Mouse (Mus musculus): ENCODE results near the gene Klrb1. TPM values are rescaled to one million over a fixed set of nuclear protein-coding genes. Genes with fewer than 3 reads are reported as not detected.

The Klrb1 gene
- total RNA-seq (2023), result 0.80 TPM

DNA sequence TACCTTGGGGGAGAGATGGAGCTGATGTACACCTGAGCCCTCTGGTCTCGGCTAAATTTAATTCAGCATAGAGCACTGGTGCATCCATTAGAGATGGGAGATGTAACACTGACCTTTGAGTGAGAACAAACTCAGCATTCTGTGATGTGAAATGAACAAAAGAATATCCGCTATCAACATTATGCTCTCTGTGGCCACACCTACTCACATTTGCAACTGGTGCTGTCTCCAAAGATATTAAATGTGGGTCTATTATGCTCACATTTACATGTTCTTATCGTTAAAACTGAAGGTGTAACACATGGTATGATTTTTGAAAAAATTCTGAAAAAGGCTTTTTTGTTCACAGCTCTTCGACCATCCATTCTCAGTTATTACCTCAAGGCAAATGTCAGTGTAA, at the start of gene Klrb1:
TSS of gene Klrb1 (minus strand) at position 101 of the 400 bp plus-strand sequence.

DNA sequence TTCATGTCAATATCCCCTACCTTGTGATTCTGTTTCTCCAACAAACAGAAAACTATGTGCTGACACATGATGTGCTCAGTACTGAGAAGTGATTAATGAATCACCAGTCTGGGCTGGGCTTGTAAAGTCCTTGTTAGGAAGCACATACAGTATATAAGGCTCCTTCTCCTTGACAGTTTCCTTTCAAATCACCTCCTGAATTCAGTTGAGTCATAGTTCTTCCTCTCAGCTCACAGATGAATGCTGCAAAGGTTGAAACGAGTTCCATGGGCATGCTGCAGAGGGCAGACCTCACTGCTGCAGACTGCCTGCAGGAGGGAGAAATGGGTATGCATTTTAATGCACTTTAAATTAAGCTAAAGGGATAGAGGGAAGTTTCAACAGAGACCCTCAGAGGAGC, 60.7 kb downstream of the Klrb1 start, which contains the start of gene Clec2h:
TSS of gene Clec2h (plus strand) at position 180 of the 400 bp plus-strand sequence.

Other genes with a start within 250 kb of the Klrb1 start
- gene Pzp, start 196.3 kb downstream of the Klrb1 start, total RNA-seq (2023), result not detected
- not detected for gene A2ml1, start 141.5 kb downstream of the Klrb1 start, total RNA-seq (2023)
- 2.4 TPM for gene Klrb1a, start 99.5 kb downstream of the Klrb1 start, total RNA-seq (2023)
- 3.7 TPM for gene Clec2h, start 60.7 kb downstream of the Klrb1 start, total RNA-seq (2023)
- gene Klrb1c, start 66.2 kb upstream of the Klrb1 start, total RNA-seq (2023), result 6.0 TPM
- gene Gm44511, start 103.3 kb upstream of the Klrb1 start, total RNA-seq (2023), result not detected
- gene Klrb1b, start 103.3 kb upstream of the Klrb1 start, total RNA-seq (2023), result 0.80 TPM
- gene Clec2i, start 164.5 kb upstream of the Klrb1 start, total RNA-seq (2023), result 34.5 TPM
- 6.5 TPM for gene BC035044, start 168.1 kb upstream of the Klrb1 start, total RNA-seq (2023)
- 20.4 TPM for gene Clec2g, start 211.3 kb upstream of the Klrb1 start, total RNA-seq (2023)